ENCODE assay signal across 9 mouse cellular contexts in the genomic region with DNA sequence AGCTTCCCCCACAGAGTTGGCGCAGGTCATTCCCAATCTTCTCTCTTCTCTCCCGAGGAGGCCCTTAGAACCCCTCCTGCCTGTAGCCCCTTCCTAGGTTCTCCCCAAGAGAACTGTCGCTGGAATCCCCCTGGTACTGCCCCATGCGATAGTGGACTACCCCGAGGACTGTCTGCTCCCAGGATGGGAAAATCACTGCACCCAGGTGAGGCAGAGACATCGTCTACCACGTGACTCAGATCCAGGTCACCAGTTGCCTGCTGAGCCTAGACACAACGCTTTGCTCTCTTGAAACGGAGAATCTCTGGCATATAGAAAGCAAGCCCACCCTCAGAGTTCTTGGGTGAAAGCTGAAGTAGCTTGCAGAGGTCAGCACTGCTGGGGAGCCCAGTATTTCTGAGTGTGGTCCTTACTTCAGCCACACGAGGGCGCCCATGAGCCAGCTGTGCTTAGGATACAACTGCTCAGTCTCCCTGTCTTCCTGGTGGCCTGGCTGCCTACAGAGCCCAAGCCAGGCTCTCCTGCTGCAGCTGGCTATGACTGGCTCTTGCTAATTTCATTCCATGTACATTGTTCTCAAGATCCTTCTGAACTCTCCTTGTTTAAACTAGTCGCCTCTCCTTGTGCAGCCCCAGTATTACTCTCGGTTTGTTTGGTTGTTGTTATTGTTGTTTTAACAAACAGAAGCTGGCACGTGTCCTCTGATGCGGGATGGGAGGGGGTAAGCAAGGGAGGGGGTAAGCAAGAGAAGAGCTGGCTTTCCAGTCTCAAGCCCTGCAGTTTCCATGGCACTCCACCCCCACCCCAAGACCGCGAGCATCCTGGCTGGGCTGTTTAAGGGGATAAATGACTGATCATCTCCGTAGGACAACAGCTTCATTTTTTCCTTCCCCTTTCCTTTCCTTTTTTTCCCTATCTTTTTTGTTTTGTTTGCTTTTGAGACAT. TPM values are rescaled to one million over a fixed set of nuclear protein-coding genes. Genes with fewer than 3 reads are reported as not detected.
A peak's percentile ranks its signal among the peaks of the same experiment; 100 is the strongest.
DNase-seq lines count a peak whose midpoint lies in the region; ATAC-seq and TF ChIP-seq lines count a peak whose summit lies in the region.
"Had no signal": no experiment of that assay in that cellular context is flagged by ENCODE, and none has a peak within 500 bp of the region (broad histone marks: within the 10 kb centered on the region; RNA-seq: fewer than 3 reads in every experiment).

No protein-coding gene starts in this region.

- TF ChIP-seq POLR2A in testis, adult 2 months (IDR thresholded peaks at IDR 0.05; ENCODE audit: control insufficient read depth, low read depth, low read length): no peak

- WGBS in forebrain, embryonic 13.5 days: 56% methylated on average over 18 of the region's 18 CpGs
- 48% methylated on average over 18 of the region's 18 CpGs for whole genome bisulfite sequencing in liver, embryonic 15.5 days (ENCODE audit: insufficient replicate concordance)
- 53% methylated on average over 18 of the region's 18 CpGs for WGBS in neural tube, embryonic 13.5 days

- no peaks in the 10 kb centered on the region; the same call in 1 of the 2 replicates for H3K4me1 ChIP-seq in forebrain, embryonic 13.5 days
- H3K4me1 ChIP-seq in liver, embryonic 15.5 days (replicated peaks): peaks cover 16% of the 10 kb centered on the region
- peaks cover 9% of the 10 kb centered on the region; the same call in 1 of the 2 replicates for H3K4me1 ChIP-seq in neural tube, embryonic 13.5 days (replicated peaks)
- peaks cover 15% of the 10 kb centered on the region for H3K4me1 ChIP-seq in testis, adult 2 months (ENCODE audit: control insufficient read depth, insufficient read depth, low read length)

- no peaks in the 10 kb centered on the region for H3K27me3 ChIP-seq in forebrain, embryonic 13.5 days
- no peaks in the 10 kb centered on the region for H3K27me3 ChIP-seq in liver, embryonic 15.5 days
- no peaks in the 10 kb centered on the region for H3K27me3 ChIP-seq in neural tube, embryonic 13.5 days
- H3K27me3 ChIP-seq in testis, adult 2 months (ENCODE audit: control insufficient read depth, insufficient read depth, low read length): no peaks in the 10 kb centered on the region

- no peak overlapping the region for H3K4me2 ChIP-seq in forebrain, embryonic 13.5 days
- H3K4me2 ChIP-seq in liver, embryonic 15.5 days: no peak overlapping the region
- no peak overlapping the region for H3K4me2 ChIP-seq in neural tube, embryonic 13.5 days
- H3K4me2 ChIP-seq: embryonic facial prominence, embryonic 13.5 days had no signal

- peak; percentile 94 for TF ChIP-seq CTCF in testis, adult 2 months (IDR thresholded peaks at IDR 0.05; ENCODE audit: control insufficient read depth, insufficient read depth, insufficient replicate concordance, low read depth, low read length)

- no peak overlapping the region for H3K4me3 ChIP-seq in forebrain, embryonic 13.5 days
- H3K4me3 ChIP-seq in liver, embryonic 15.5 days (replicated peaks): no peak overlapping the region
- no peak overlapping the region for H3K4me3 ChIP-seq in neural tube, embryonic 13.5 days
- no peak overlapping the region for H3K4me3 ChIP-seq in testis, adult 2 months (ENCODE audit: control insufficient read depth, low read depth, low read length)
- H3K4me3 ChIP-seq: embryonic facial prominence, embryonic 13.5 days had no signal

- peak; percentile 60 for ATAC-seq in CD4-positive, CD25-positive, alpha-beta regulatory T cell, adult 4 months
- peak; percentile 89 for ATAC-seq in forebrain, embryonic 13.5 days
- ATAC-seq in liver, embryonic 15.5 days (ENCODE audit: insufficient read depth): peak; percentile 45
- ATAC-seq in neural tube, embryonic 13.5 days (ENCODE audit: low read depth): peak; percentile 85

- intact Hi-C loops in heart, postnatal 14 days (cut with DNase I): loop anchor here (1.0 kb wide), 1 partner anchor 157 kb away; no protein-coding TSS in a partner anchor

- H3K27ac ChIP-seq in forebrain, embryonic 13.5 days: no peak overlapping the region
- no peak overlapping the region for H3K27ac ChIP-seq in liver, embryonic 15.5 days (replicated peaks)
- H3K27ac ChIP-seq in neural tube, embryonic 13.5 days (replicated peaks): 0 out of 2 replicates have a peak overlapping the region, but pooled peaks have one; percentile 5
- H3K27ac ChIP-seq in testis, adult 2 months (ENCODE audit: control insufficient read depth, insufficient read depth, low read depth, low read length): no peak overlapping the region
- H3K27ac ChIP-seq: embryonic facial prominence, embryonic 13.5 days had no signal

- DNase-seq in c-Kit-positive CD71-negative TER-119-negative erythroid progenitor cells, embryonic 14.5 days (ENCODE audit: low read depth): peak; percentile 81
- peak; percentile 87 to 93 for DNase-seq in heart, postnatal 14 days
- DNase-seq in kidney, postnatal 4 days: peak; percentile 92

- no peaks in the 10 kb centered on the region for H3K36me3 ChIP-seq in forebrain, embryonic 13.5 days (ENCODE audit: poor library complexity, severe bottlenecking)
- H3K36me3 ChIP-seq in liver, embryonic 15.5 days (replicated peaks): no peaks in the 10 kb centered on the region
- H3K36me3 ChIP-seq in neural tube, embryonic 13.5 days: no peaks in the 10 kb centered on the region
- H3K36me3 ChIP-seq in testis, adult 2 months (ENCODE audit: control insufficient read depth, insufficient read depth, low read length): no peaks in the 10 kb centered on the region
- H3K36me3 ChIP-seq: embryonic facial prominence, embryonic 13.5 days had no signal

- H3K9ac ChIP-seq in forebrain, embryonic 13.5 days: no peak overlapping the region
- H3K9ac ChIP-seq in liver, embryonic 15.5 days: no peak overlapping the region
- no peak overlapping the region for H3K9ac ChIP-seq in neural tube, embryonic 13.5 days
- H3K9ac ChIP-seq: embryonic facial prominence, embryonic 13.5 days had no signal

- H3K9me3 ChIP-seq in forebrain, embryonic 13.5 days (replicated peaks): no peaks in the 10 kb centered on the region; the same call in 1 of the 2 replicates
- no peaks in the 10 kb centered on the region for H3K9me3 ChIP-seq in liver, embryonic 15.5 days (replicated peaks)
- H3K9me3 ChIP-seq in neural tube, embryonic 13.5 days: peaks cover 5% of the 10 kb centered on the region; the same call in 1 of the 2 replicates

RNA-seq across cellular contexts. Expression of gene Cyth4, which starts 9.5 kb away (rescaled TPM):
- polyA plus RNA-seq in CD4-positive, CD25-positive, alpha-beta regulatory T cell, adult 4 months (2017; shearing (Covaris generic)): 100 to 1,000 TPM; 299 to 603 TPM
- polyA plus RNA-seq in forebrain, embryonic 13.5 days (2015; fragmentation: Nextera tagmentation; extraction: Ambion mirVana): 3.1 and 3.4 TPM in 2 replicates
- 1 to 10 TPM; 5.7 to 8.8 TPM for total RNA-seq in heart, postnatal 14 days (2021)
- 13.5 and 14.7 TPM in 2 replicates for polyA plus RNA-seq in liver, embryonic 15.5 days (2015; fragmentation: Nextera tagmentation; extraction: Ambion mirVana)
- polyA plus RNA-seq in neural tube, embryonic 13.5 days (2015; fragmentation: Nextera tagmentation; extraction: Ambion mirVana): 7.3 and 7.7 TPM in 2 replicates
- 1.4 and 1.9 TPM in 2 replicates for polyA plus RNA-seq in testis, adult 2 months (2012; rRNA removed)

RNA-seq across cellular contexts. Expression of gene Rac2, which starts 14.7 kb away (rescaled TPM):
- polyA plus RNA-seq in CD4-positive, CD25-positive, alpha-beta regulatory T cell, adult 4 months (2017; shearing (Covaris generic)): 1,000 to 10,000 TPM; 2,983 to 4,093 TPM
- polyA plus RNA-seq in forebrain, embryonic 13.5 days (2015; fragmentation: Nextera tagmentation; extraction: Ambion mirVana): 2.9 and 3.4 TPM in 2 replicates
- total RNA-seq in heart, postnatal 14 days (2021): 10 to 100 TPM in 1 of 2 experiments, 1 to 10 TPM in 1; 3.9 to 18.7 TPM
- 123 and 130 TPM in 2 replicates for polyA plus RNA-seq in liver, embryonic 15.5 days (2015; fragmentation: Nextera tagmentation; extraction: Ambion mirVana)
- polyA plus RNA-seq in neural tube, embryonic 13.5 days (2015; fragmentation: Nextera tagmentation; extraction: Ambion mirVana): 6.4 and 8.8 TPM in 2 replicates
- 5.5 and 9.6 TPM in 2 replicates for polyA plus RNA-seq in testis, adult 2 months (2012; rRNA removed)

RNA-seq across cellular contexts. Expression of gene Sstr3, which starts 42.8 kb away (rescaled TPM):
- not detected for polyA plus RNA-seq in CD4-positive, CD25-positive, alpha-beta regulatory T cell, adult 4 months (2017; shearing (Covaris generic))
- 0.96 and 1.4 TPM in 2 replicates for polyA plus RNA-seq in forebrain, embryonic 13.5 days (2015; fragmentation: Nextera tagmentation; extraction: Ambion mirVana)
- not detected for total RNA-seq in heart, postnatal 14 days (2021)
- polyA plus RNA-seq in liver, embryonic 15.5 days (2015; fragmentation: Nextera tagmentation; extraction: Ambion mirVana): not detected in 2 replicates
- 0.25 and 0.29 TPM in 2 replicates for polyA plus RNA-seq in neural tube, embryonic 13.5 days (2015; fragmentation: Nextera tagmentation; extraction: Ambion mirVana)
- 6.0 and 7.0 TPM in 2 replicates for polyA plus RNA-seq in testis, adult 2 months (2012; rRNA removed)
- polyA plus RNA-seq: embryonic facial prominence, embryonic 13.5 days had no signal

RNA-seq across cellular contexts. Expression of gene C1qtnf6, which starts 56.1 kb away (rescaled TPM):
- polyA plus RNA-seq in CD4-positive, CD25-positive, alpha-beta regulatory T cell, adult 4 months (2017; shearing (Covaris generic)): 10 to 100 TPM; 10.2 to 14.3 TPM
- polyA plus RNA-seq in forebrain, embryonic 13.5 days (2015; fragmentation: Nextera tagmentation; extraction: Ambion mirVana): 4.1 and 5.8 TPM in 2 replicates
- total RNA-seq in heart, postnatal 14 days (2021): 10 to 100 TPM; 83.9 to 98.0 TPM
- 3.8 and 4.4 TPM in 2 replicates for polyA plus RNA-seq in liver, embryonic 15.5 days (2015; fragmentation: Nextera tagmentation; extraction: Ambion mirVana)
- polyA plus RNA-seq in neural tube, embryonic 13.5 days (2015; fragmentation: Nextera tagmentation; extraction: Ambion mirVana): 7.4 and 8.5 TPM in 2 replicates
- 8.2 and 9.8 TPM in 2 replicates for polyA plus RNA-seq in testis, adult 2 months (2012; rRNA removed)

Comparison
In these comparisons a context has a peak if more than half of its experiments do, and no peak if none do; other contexts are left out.
1. RNA of gene Cyth4, which starts 9.5 kb away (polyA plus RNA-seq): 299 to 603 TPM in CD4-positive, CD25-positive, alpha-beta regulatory T cell, adult 4 months; 13.5 to 14.7 TPM in liver, embryonic 15.5 days, 7.3 to 7.7 TPM in neural tube, embryonic 13.5 days, 3.1 to 3.4 TPM in forebrain, embryonic 13.5 days and 1.4 to 1.9 TPM in testis, adult 2 months; every median in the first group is over 10 times any median in the second.
2. RNA of gene Rac2, which starts 14.7 kb away (polyA plus RNA-seq): 2,983 to 4,093 TPM in CD4-positive, CD25-positive, alpha-beta regulatory T cell, adult 4 months; 123 to 130 TPM in liver, embryonic 15.5 days, 6.4 to 8.8 TPM in neural tube, embryonic 13.5 days, 5.5 to 9.6 TPM in testis, adult 2 months and 2.9 to 3.4 TPM in forebrain, embryonic 13.5 days; every median in the first group is over 10 times any median in the second.
3. Peak in every context shown above with its lines, with median percentiles within 50 percentile points of each other: ATAC-seq and DNase-seq.